ENCODE assay signal across 16 mouse cellular contexts in the genomic region with DNA sequence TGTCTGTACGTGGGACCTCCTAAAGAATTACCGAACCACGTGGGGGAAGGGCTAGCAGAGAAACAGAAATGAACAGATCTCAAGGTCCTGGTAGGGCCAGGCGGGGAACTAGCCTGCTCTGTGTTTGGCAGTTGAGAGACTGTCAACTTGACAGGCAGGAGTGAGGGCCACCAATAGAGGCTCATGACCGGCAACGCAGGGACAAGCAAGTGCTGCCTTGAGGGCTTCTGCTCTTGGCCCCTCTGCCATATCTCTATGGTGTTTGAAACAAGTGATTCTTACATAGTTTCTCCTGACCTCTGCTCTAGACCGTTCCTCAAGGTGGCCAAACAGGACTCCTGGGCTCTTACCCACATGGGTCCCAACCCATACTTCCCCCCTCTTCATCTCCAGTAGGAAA. TPM values are rescaled to one million over a fixed set of nuclear protein-coding genes. Genes with fewer than 3 reads are reported as not detected.
DNase-seq lines count a peak whose midpoint lies in the region; ATAC-seq and TF ChIP-seq lines count a peak whose summit lies in the region.
"Had no signal": no experiment of that assay in that cellular context is flagged by ENCODE, and none has a peak within 500 bp of the region (broad histone marks: within the 10 kb centered on the region; RNA-seq: fewer than 3 reads in every experiment).

No protein-coding gene starts in this region.

- H3K4me2 ChIP-seq in heart, embryonic 15.5 days = no peak overlapping the region
- H3K4me2 ChIP-seq in intestine, postnatal 0 days (replicated peaks; ENCODE audit: low read depth) = no peak overlapping the region
- no peak overlapping the region for H3K4me2 ChIP-seq in intestine, embryonic 15.5 days (replicated peaks)
- H3K4me2 ChIP-seq: embryonic facial prominence, embryonic 12.5 days; forebrain, embryonic 15.5 days had no signal

- H3K4me1 ChIP-seq in heart, adult 2 months (ENCODE audit: control insufficient read depth, insufficient read depth, low read length) = peaks cover 13% of the 10 kb centered on the region
- H3K4me1 ChIP-seq in heart, embryonic 15.5 days (replicated peaks) = peaks cover 33% of the 10 kb centered on the region
- H3K4me1 ChIP-seq in intestine, postnatal 0 days (replicated peaks; ENCODE audit: control insufficient read depth, insufficient read depth, low read length) = peaks cover 3% of the 10 kb centered on the region; the same call in 1 of the 2 replicates
- 0 out of 2 replicates have a peak, but pooled peaks cover 2% of the 10 kb centered on the region for H3K4me1 ChIP-seq in intestine, embryonic 15.5 days (replicated peaks)
- H3K4me1 ChIP-seq: embryonic facial prominence, embryonic 12.5 days; forebrain, embryonic 15.5 days had no signal

- H3K27ac ChIP-seq in heart, adult 2 months = peak overlapping the region; percentile 64
- H3K27ac ChIP-seq in heart, embryonic 15.5 days = peak overlapping the region; percentile 37
- peak overlapping the region; percentile 29; the same call in 1 of the 2 replicates for H3K27ac ChIP-seq in intestine, postnatal 0 days (ENCODE audit: low read depth, low read length)
- no peak overlapping the region for H3K27ac ChIP-seq in intestine, embryonic 15.5 days
- H3K27ac ChIP-seq: embryonic facial prominence, embryonic 12.5 days; forebrain, embryonic 15.5 days had no signal

- no peaks in the 10 kb centered on the region for H3K9me3 ChIP-seq in heart, embryonic 15.5 days (replicated peaks)
- no peaks in the 10 kb centered on the region for H3K9me3 ChIP-seq in intestine, postnatal 0 days (ENCODE audit: control insufficient read depth)
- H3K9me3 ChIP-seq in intestine, embryonic 15.5 days = no peaks in the 10 kb centered on the region
- H3K9me3 ChIP-seq: embryonic facial prominence, embryonic 12.5 days; forebrain, embryonic 15.5 days had no signal

- H3K36me3 ChIP-seq in heart, adult 2 months (ENCODE audit: control insufficient read depth, insufficient read depth, low read length) = no peaks in the 10 kb centered on the region
- peaks cover 28% of the 10 kb centered on the region for H3K36me3 ChIP-seq in heart, embryonic 15.5 days
- peaks cover 45% of the 10 kb centered on the region for H3K36me3 ChIP-seq in intestine, postnatal 0 days (ENCODE audit: control insufficient read depth, insufficient read depth)
- 0 out of 2 replicates have a peak, but pooled peaks cover 7% of the 10 kb centered on the region for H3K36me3 ChIP-seq in intestine, embryonic 15.5 days
- H3K36me3 ChIP-seq: forebrain, embryonic 15.5 days had no signal

- H3K9ac ChIP-seq in heart, adult 2 months (ENCODE audit: low read depth, low read length) = no peak overlapping the region
- H3K9ac ChIP-seq in heart, embryonic 15.5 days = no peak overlapping the region
- no peak overlapping the region for H3K9ac ChIP-seq in intestine, postnatal 0 days (ENCODE audit: low read depth, low read length)
- H3K9ac ChIP-seq in intestine, embryonic 15.5 days = no peak overlapping the region
- H3K9ac ChIP-seq: embryonic facial prominence, embryonic 12.5 days; forebrain, embryonic 15.5 days had no signal

- ATAC-seq in heart, embryonic 15.5 days (replicated peaks; ENCODE audit: insufficient number of reproducible peaks, insufficient read depth, low FRiP score, low read depth) = no peak
- no peak for ATAC-seq in intestine, postnatal 0 days
- ATAC-seq in intestine, embryonic 15.5 days = no peak
- ATAC-seq: forebrain, embryonic 15.5 days; hindbrain, embryonic 16.5 days had no signal

- intact Hi-C loops in heart, adult 2 months (cut with DNase I) = loop anchor here (2.0 kb wide), 1 partner anchor 13 kb away; no protein-coding TSS in a partner anchor
- intact Hi-C loops in heart, postnatal 36 days (cut with DNase I) = loop anchor here (2.0 kb wide), 1 partner anchor 15 kb away; no protein-coding TSS in a partner anchor

- WGBS in heart, adult 2 months = 70% methylated on average over 7 of the region's 7 CpGs
- 53% methylated on average over 7 of the region's 7 CpGs for WGBS in heart, embryonic 15.5 days
- WGBS in intestine, postnatal 0 days = 76% methylated on average over 7 of the region's 7 CpGs
- 85% methylated on average over 7 of the region's 7 CpGs for WGBS in intestine, embryonic 15.5 days

- H3K27me3 ChIP-seq in heart, adult 2 months (ENCODE audit: control insufficient read depth, insufficient read depth, low read length) = no peaks in the 10 kb centered on the region
- no peaks in the 10 kb centered on the region for H3K27me3 ChIP-seq in heart, embryonic 15.5 days
- H3K27me3 ChIP-seq in intestine, postnatal 0 days (replicated peaks; ENCODE audit: control insufficient read depth, insufficient read depth, low read length) = no peaks in the 10 kb centered on the region
- no peaks in the 10 kb centered on the region for H3K27me3 ChIP-seq in intestine, embryonic 15.5 days (replicated peaks)
- H3K27me3 ChIP-seq: embryonic facial prominence, embryonic 12.5 days; forebrain, embryonic 15.5 days had no signal

- no peak overlapping the region for H3K4me3 ChIP-seq in heart, adult 2 months
- no peak overlapping the region for H3K4me3 ChIP-seq in heart, embryonic 15.5 days
- H3K4me3 ChIP-seq in intestine, postnatal 0 days (ENCODE audit: low read depth, low read length) = no peak overlapping the region
- no peak overlapping the region for H3K4me3 ChIP-seq in intestine, embryonic 15.5 days (replicated peaks)
- H3K4me3 ChIP-seq: embryonic facial prominence, embryonic 12.5 days; forebrain, embryonic 15.5 days had no signal

- TF ChIP-seq EP300 in heart, adult 2 months (IDR thresholded peaks at IDR 0.05; ENCODE audit: insufficient read depth, low read depth, low read length) = no peak

- no peak for DNase-seq in heart, adult 2 months
- no peak for DNase-seq in heart, postnatal 4 days
- no peak for DNase-seq in heart, postnatal 36 days
- no peak for DNase-seq in spleen, postnatal 14 days (ENCODE audit: low spot score in 2 of 2)
- DNase-seq: adrenal gland, postnatal 10 days; cerebellum, adult 11-12 months; cerebellum, adult 9-10 months; cerebellum, postnatal 25 days; gastrocnemius, postnatal 36 days; kidney, adult 2 months had no signal

- no peak for TF ChIP-seq CTCF in heart, adult 2 months (IDR thresholded peaks at IDR 0.05)
- no peak for TF ChIP-seq CTCF in intestine, postnatal 0 days (IDR thresholded peaks at IDR 0.05; ENCODE audit: low read depth)

- TF ChIP-seq POLR2A in heart, adult 2 months (IDR thresholded peaks at IDR 0.05; ENCODE audit: insufficient read depth, low read depth, low read length) = no peak

- peaks cover 2% of the 10 kb centered on the region; the same call in 1 of the 2 replicates for H3K79me2 ChIP-seq in heart, adult 2 months (replicated peaks; ENCODE audit: control insufficient read depth, insufficient read depth, low read length)

RNA-seq across cellular contexts. Expression of gene Hadh, which starts 20.3 kb away (rescaled TPM):
- 100 to 1,000 TPM; 648 to 774 TPM for total RNA-seq in heart, adult 2 months (2021)
- 619 and 842 TPM in 2 replicates for polyA plus RNA-seq in heart, adult 2 months (2012; rRNA removed)
- total RNA-seq in heart, postnatal 4 days (2021) = 100 to 1,000 TPM; 416 to 432 TPM
- 155 and 189 TPM in 2 replicates for polyA plus RNA-seq in heart, embryonic 15.5 days (2015; fragmentation: Nextera tagmentation; extraction: Ambion mirVana)
- total RNA-seq in heart, postnatal 36 days (2021) = 100 to 1,000 TPM; 734 to 810 TPM
- polyA plus RNA-seq in intestine, postnatal 0 days (2015; fragmentation: Nextera tagmentation; extraction: Ambion mirVana) = 581 and 642 TPM in 2 replicates
- 265 and 272 TPM in 2 replicates for polyA plus RNA-seq in intestine, embryonic 15.5 days (2015; fragmentation: Nextera tagmentation; extraction: Ambion mirVana)

RNA-seq across cellular contexts. Expression of gene Cyp2u1, which starts 51.4 kb away (rescaled TPM):
- 10 to 100 TPM; 32.8 to 40.9 TPM for total RNA-seq in heart, adult 2 months (2021)
- 13.0 and 15.0 TPM in 2 replicates for polyA plus RNA-seq in heart, adult 2 months (2012; rRNA removed)
- 10 to 100 TPM; 23.9 to 25.0 TPM for total RNA-seq in heart, postnatal 4 days (2021)
- polyA plus RNA-seq in heart, embryonic 15.5 days (2015; fragmentation: Nextera tagmentation; extraction: Ambion mirVana) = 9.4 and 11.9 TPM in 2 replicates
- total RNA-seq in heart, postnatal 36 days (2021) = 10 to 100 TPM; 30.4 to 32.3 TPM
- 17.1 and 24.2 TPM in 2 replicates for polyA plus RNA-seq in intestine, postnatal 0 days (2015; fragmentation: Nextera tagmentation; extraction: Ambion mirVana)
- polyA plus RNA-seq in intestine, embryonic 15.5 days (2015; fragmentation: Nextera tagmentation; extraction: Ambion mirVana) = 6.4 and 7.7 TPM in 2 replicates
